Mouse (Mus musculus) hindbrain, embryonic 15.5 days (tissue): ENCODE measurements around the gene Klhl24. TPM values are rescaled to one million over a fixed set of nuclear protein-coding genes. Genes with fewer than 3 reads are reported as not detected.

Experiments used
- ATAC-seq: fragments of 200-750 bp; cut with Nextera tagmentation; 2 replicates; pipeline ENCODE4 v1.8.0; 2017; ENCODE audit warnings: low read depth, moderate number of reproducible peaks, moderate TSS enrichment; ENCODE audit not compliant: low FRiP score
- H3K27ac ChIP-seq: fragments of 300-500 bp; sonication (generic); replicated peaks from 2 replicates; pipeline ENCODE4 v1.5.1; 2015; ENCODE audit warnings: mild to moderate bottlenecking, inconsistent platforms
- H3K27me3 ChIP-seq: fragments of 300-500 bp; sonication (generic); 2 replicates; pipeline ENCODE4 v1.6.1; 2015; ENCODE audit warnings: control low read depth, inconsistent platforms
- H3K36me3 ChIP-seq: fragments of 300-500 bp; sonication (generic); 2 replicates; pipeline ENCODE4 v1.6.1; 2015; ENCODE audit warnings: control low read depth, inconsistent platforms
- H3K4me1 ChIP-seq: fragments of 300-500 bp; sonication (generic); replicated peaks from 2 replicates; pipeline ENCODE4 v1.6.1; 2015; ENCODE audit warnings: control low read depth, inconsistent platforms
- H3K4me2 ChIP-seq: fragments of 300-500 bp; sonication (generic); 2 replicates; pipeline ENCODE4 v1.6.1; 2015; ENCODE audit warnings: moderate library complexity, mild to moderate bottlenecking, inconsistent platforms
- H3K4me3 ChIP-seq: fragments of 300-500 bp; sonication (generic); 2 replicates; pipeline ENCODE4 v1.5.1; 2015; ENCODE audit warnings: mild to moderate bottlenecking, inconsistent platforms
- H3K9ac ChIP-seq: fragments of 300-500 bp; sonication (generic); 2 replicates; pipeline ENCODE4 v1.6.1; 2015; ENCODE audit warnings: inconsistent platforms
- H3K9me3 ChIP-seq: fragments of 300-500 bp; sonication (generic); 2 replicates; pipeline ENCODE4 v1.6.1; 2016; ENCODE audit warnings: control low read depth, inconsistent platforms
- WGBS: fragments of 180-500 bp; shearing (Covaris S2); methylation state at CpG from one replicate; pipeline ENCODE4 v1.1.7; 2015; 5-methylcytosine and 5-hydroxymethylcytosine counted together
- polyA plus RNA-seq: library from polyadenylated mRNA; unstranded; fragments of >200 nt; fragmentation: Nextera tagmentation; extraction: Ambion mirVana; gene quantifications from 2 replicates; pipeline ENCODE4 v1.2.1, GENCODE M21; 2015

Klhl24 gene
- polyA plus RNA-seq, 1 experiment from 2014 or later, result 41.5 TPM

DNA sequence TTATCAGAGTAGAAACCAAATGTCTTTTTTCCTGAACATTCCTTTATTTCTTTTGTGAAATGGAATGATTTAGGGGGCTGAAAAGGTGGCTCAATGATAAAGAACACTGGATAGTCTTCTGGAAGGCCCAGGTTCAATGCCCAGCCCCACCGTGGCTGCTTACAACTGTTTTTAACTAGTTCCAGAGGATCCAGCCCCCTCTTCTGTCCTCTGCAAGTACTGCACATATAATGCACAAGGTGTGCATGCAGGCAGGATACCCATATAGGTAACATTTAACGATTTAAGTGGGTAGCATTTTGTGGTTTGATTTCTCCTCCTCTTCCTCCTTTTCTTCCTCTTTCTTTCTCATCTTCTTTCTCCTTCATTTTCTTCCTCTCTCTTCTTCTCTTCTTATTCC lies 62.8 kb downstream of the Klhl24 start:
- Histone ChIP-seq H3K9ac (no peak overlapping the region), H3K4me1 (no peaks in the 10 kb centered on the region), H3K9me3 (no peaks in the 10 kb centered on the region), H3K27ac (no peak overlapping the region), H3K36me3 (peaks cover 88% of the 10 kb centered on the region), H3K4me3 (no peak overlapping the region), H3K4me2 (no peak overlapping the region), H3K27me3 (no peaks in the 10 kb centered on the region)
- no peak for ATAC-seq
- WGBS, result 84% methylated on average over 2 of the region's 2 CpGs

DNA sequence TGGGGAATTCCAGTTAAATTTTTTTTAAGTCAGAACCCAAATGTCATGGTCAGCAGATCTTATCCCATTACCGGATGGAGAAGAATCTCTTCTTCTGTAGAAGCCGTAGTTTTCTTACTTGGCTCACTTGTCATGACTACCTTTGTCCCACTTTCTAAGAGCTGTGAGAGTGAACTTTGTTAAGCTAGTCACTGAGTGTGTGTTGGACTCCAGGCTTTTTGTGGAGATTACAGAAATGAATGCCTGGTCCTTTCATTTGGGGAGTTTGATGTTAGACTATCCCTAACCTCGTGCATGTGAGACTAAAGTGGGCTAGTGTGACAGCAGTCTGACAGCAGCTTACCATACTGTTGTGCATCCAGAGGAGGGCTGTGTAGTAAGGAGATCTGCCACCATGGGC lies 71.7 kb downstream of the Klhl24 start:
- no peaks in the 10 kb centered on the region for H3K27me3 ChIP-seq
- peaks cover 70% of the 10 kb centered on the region for H3K36me3 ChIP-seq
- no peak overlapping the region for H3K4me2 ChIP-seq
- H3K9ac ChIP-seq, result no peak overlapping the region
- no peak overlapping the region for H3K4me3 ChIP-seq
- no peak overlapping the region for H3K27ac ChIP-seq
- 77% methylated on average over 3 of the region's 3 CpGs for WGBS
- no peaks in the 10 kb centered on the region for H3K9me3 ChIP-seq
- no peak for ATAC-seq
- no peaks in the 10 kb centered on the region for H3K4me1 ChIP-seq

DNA sequence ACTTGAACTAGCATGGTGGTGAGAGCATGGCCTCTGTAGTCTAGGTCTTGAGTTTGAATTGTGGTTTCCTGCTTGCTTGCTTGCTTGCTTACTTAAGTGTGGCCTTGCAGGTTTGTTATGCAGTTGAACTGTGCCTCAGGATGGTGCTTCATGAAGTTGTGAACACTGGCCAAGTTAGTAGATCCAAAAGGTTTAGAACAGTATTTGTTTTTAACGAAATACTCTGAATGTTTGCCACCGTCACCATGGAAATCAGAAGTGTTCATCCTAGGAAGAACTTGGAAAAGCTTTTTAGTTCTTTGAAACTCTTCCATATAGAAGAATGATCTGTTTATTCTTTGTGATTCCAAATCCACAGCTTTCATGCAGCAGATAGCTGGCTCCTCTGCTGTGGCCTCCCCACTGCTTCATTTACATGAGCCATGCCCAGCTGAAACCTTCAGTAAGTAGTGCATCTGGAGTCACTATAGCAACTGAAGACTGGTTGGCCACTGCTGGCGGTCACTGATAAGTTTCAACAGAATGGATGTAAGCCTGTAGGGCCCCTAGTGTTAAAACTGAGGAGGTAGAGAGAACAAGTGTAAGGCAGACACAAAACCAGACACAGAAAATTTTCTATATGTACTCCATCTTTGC lies 72.2 kb downstream of the Klhl24 start:
- no peaks in the 10 kb centered on the region for H3K4me1 ChIP-seq
- no peak overlapping the region for H3K4me2 ChIP-seq
- peaks cover 70% of the 10 kb centered on the region for H3K36me3 ChIP-seq
- 70% methylated on average over 3 of the region's 3 CpGs for WGBS
- no peak overlapping the region for H3K4me3 ChIP-seq
- 0 out of 2 replicates have a peak overlapping the region, but pooled peaks have one; percentile 11 for H3K27ac ChIP-seq
- ATAC-seq, result peak; percentile 48; the same call in 1 of the 2 replicates
- no peaks in the 10 kb centered on the region for H3K9me3 ChIP-seq
- no peak overlapping the region for H3K9ac ChIP-seq
- no peaks in the 10 kb centered on the region for H3K27me3 ChIP-seq

Other genes starting within 250 kb of the Klhl24 start
- 3.9 and 4.0 TPM in 2 replicates for gene Klhl6, start 114.5 kb upstream of the Klhl24 start, polyA plus RNA-seq
- 22.6 and 24.0 TPM in 2 replicates for gene Yeats2, start 43.5 kb downstream of the Klhl24 start, polyA plus RNA-seq
- 5.9 and 7.0 TPM in 2 replicates for gene Map6d1, start 143.8 kb downstream of the Klhl24 start, polyA plus RNA-seq
- 68.3 and 75.2 TPM in 2 replicates for gene Parl, start 204.8 kb downstream of the Klhl24 start, polyA plus RNA-seq
- not detected in 2 replicates for gene Cyp2ab1, start 227.9 kb downstream of the Klhl24 start, polyA plus RNA-seq